Mouse (Mus musculus): ENCODE measurements around the gene Atp2c1.

The Atp2c1 gene

DNA sequence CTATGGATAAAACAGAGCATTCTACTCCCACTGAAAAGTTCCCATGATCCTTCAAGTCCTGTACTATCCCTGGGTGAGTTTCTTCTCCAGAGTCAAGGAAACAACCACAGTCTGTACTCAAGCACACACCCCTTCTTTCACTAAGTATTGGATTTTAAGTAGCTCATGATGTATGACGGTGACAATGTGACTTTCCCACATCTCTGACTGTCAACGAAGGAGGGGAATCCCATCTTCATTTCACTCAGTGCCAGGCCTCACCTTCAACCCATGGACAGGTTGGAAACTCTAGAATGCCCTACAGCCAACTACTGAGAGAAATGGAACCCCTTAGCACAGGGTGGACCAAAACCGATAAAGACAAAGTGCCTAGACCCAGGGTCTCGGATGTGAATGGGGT, 160.9 kb downstream of the Atp2c1 start:
- no peak for DNase-seq (ENCODE audit: low spot score)

DNA sequence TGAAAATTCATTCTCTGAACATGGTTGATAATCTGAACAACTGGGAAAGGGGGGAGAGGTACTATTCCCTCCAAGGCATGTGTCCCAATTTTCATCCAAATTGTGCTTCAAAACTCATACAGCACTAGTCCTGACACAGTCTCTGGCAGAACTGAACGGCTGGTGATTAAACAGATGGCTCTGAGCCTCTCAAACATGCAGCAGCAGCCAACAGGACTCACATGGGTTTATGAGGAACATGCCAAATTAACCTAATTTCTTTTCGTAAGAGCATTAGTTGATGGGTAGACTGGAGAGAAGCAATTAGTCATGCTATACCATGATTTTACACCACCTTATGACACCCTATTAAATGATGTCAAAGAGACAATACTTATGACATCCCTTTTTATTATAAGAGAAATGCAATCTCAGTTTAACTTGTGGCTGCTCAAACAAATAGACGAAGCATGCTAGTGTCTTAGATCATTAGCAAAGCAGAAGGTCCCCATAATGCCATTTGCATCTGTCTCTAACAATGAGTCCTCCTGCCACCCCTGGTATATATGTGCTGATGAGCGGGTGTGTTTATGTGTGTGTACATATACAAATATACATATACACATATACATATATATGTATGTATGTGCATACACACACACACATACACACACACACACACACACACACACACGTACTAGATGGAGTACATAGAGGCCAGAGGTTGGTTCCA, 163.4 kb downstream of the Atp2c1 start:
- DNase-seq (ENCODE audit: low spot score) = no peak

DNA sequence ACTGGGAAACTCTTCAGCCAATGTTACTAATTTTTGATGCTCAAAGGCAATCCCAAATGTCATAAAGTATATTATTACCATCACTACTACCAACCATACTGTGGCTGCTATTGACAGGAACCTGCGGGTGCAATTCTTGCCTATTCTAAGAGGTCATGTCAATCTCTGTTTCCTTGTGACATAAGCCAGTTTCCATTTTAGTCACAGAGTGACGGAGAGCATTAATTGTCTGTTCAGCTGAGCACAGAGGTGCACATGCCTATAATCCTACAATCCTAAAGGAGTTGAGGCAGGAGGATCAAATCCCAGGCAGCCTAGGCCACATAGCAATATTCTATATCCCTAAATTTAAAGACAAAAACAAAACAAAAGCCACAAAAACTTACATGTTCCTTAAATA, 164.9 kb downstream of the Atp2c1 start:
- DNase-seq (ENCODE audit: low spot score) = no peak

All from embryo, embryonic 10 days (tissue).